Mouse (Mus musculus) skeletal muscle tissue, adult 2 months (tissue): ENCODE measurements at regions not wholly inside any gene's neighbourhood (a gene's known extent, or its start where the extent isn't known, plus 50 kb on each side); places are given as distances from the start of the nearest gene placed in this dataset.
A peak's percentile ranks its signal among the peaks of the same experiment; 100 is the strongest.

ENCODE experiments used
- DNase-seq: peaks from one replicate; pipeline ENCODE4 v3.0.0-alpha.2; 2012; ENCODE audit warnings: low read depth, low spot score

DNA sequence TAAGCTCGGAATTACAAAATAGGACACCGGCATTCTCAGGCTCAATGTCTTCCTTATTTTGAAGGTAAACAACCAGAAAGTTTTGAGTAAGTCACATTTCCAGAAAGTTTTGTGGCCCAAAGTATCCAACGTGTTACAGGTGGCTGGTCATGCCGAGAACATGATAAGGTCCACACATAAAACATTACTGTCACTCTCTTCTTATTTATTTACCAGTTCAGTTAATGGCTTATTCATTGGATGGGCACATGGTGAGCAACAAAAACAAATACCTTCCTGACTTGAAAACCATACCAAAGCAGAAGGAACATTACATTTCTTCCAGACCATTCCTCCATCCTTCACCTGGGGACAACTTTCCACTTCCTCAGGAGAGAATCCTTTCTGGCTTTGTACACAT is 345.5 kb upstream of the Arid1b start:
- DNase-seq: no peak

DNA sequence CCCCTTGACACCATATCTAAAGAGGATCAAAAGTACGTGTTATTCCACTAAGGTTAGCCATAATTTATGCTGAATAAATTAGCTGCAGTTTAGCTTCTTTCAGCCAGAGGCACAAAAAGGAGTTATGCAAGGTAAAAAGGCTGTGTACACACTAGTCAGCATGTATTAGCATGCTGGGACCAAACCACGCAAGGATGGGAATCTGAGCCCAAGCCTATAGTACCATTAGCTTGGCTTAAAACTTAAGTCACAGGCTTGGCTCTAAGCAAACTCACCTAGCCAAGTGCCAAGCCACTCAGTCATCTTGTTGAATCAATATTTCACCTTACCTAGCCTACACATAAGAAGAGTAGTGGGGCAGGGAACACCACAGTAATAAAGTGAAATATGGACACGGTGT is 339.9 kb upstream of the Arid1b start:
- DNase-seq: no peak

DNA sequence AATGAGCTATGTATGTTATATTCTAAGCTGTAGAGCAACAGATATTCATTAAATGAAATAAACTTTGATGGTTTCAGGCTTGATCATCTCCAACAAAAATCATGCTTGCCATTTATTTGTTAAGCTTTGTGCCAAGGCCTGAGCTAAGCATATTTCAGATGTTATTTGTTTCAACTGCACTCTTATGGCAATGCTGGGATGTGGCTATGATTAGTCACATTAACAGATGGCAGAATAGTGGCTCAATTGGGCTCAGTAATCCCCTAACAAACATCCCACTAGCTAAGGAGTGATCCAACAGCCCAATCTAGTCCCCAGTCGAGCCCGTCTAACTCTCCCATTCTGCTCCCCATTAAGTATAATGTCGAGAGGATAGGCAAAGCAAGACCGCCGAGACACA is 332.1 kb upstream of the Arid1b start:
- DNase-seq: no peak

DNA sequence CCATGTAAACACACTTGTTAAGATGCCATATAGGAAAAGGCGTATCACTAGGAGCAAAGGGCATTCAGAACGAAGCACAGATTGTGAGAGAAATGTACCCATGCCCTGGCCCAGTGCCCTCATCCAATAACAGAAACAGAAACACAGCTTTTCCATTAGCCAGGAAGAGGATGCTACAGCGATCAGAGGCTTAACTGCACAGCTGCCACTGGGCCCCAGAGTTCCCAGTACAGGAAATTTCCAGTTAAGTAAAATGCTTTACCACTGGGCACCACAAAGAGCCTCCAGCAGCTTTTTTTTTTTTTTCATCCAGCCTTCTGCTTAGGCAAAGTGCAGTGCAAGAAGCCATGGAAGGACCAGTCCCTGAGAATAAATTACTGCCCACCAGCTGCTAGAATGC is 325.6 kb upstream of the Arid1b start:
- DNase-seq: no peak

DNA sequence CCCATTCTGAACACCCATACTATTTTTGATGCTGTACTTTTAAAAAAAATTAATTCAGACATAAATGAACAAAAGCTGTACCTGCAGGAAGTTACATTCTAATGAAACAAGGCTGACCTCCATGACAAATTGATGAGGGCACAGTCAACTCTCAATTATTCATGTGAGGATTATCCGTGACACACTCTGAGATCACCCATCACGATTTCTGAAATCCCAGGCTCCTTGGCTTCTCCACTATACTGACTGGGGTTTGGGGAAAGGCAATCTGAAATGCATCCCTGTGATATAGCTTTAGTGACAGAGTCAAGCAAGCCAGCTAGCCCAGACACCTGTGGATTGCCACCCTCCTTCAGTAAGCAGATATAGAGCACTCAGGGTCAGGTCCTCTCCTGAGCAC is 320.9 kb upstream of the Arid1b start:
- DNase-seq: no peak

DNA sequence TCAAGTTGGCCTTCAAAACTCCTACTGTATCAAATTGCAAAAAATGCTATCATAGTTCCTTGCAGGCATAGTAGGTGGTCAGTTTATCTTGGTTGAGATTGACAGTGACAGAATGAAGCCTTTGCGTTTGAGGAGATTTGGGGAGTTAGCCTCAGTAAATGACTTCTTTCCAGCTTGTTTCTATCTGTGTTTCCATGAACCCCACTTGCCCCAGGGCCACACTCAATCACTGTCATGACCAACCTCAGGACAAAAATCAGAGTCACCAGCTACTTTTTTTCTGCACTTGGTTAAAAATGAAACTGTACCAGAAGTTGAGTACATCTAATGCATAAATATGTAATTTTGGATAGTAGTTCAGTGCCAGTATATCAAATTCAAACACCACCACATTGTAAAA is 287.7 kb upstream of the Arid1b start:
- DNase-seq: no peak

DNA sequence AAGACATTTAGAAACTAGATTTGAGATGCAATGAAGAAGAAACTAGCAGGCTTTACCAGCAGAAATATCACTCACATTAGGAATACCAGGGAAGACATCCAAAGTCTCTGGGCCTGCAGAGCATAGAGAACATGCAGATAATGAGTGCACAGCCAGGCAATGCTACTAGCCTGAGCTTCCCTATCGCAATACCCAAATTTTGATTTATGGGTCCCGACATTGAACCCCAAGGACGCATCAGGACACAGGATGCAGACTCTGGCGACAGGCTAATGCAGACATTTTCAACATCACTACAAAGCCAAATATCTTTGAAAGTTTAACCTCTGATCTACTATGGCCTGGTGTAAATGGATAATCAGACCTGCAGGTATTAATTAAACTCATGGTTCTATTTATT is 273.1 kb upstream of the Arid1b start:
- DNase-seq: no peak

DNA sequence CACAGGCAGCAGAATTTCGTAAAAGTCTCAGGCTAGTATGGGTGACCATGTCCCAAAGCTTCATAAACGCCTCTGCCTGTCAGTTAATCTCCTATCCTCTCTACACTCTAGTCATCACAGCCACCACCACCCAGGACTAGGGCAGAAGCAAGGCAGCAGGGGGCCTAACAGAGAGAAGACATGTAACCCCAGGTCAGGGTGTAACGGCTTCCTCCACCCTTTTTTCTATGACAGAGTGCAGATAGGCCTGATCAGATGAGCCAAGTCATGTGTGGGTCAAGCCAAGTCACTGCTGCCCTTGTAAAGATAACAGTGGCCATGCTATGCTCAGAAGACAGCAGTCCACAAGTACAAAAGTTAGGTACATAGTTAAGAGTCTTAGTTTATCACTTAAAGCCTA is 270.1 kb upstream of the Arid1b start:
- no peak for DNase-seq

DNA sequence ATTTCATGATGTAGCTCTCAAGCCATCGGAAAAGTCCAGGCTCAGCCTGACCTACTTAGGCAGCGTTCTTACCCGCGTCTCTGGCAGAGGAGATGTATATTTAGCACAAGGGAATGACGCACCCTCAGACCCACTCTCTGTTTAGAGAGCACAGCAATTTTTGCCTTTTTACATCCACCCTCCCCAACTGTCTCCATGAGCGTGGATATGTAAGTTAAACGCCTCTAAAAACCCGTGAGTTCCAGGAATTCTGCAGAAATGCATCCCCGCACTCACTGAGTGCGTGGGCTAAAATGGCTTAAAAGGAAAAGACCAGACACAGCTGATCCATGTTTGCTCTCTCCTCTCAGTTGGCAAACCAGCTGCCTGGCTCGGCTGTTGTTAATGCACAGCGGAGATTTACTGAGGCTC is 267.8 kb upstream of the Arid1b start:
- peak; percentile 33 for DNase-seq

DNA sequence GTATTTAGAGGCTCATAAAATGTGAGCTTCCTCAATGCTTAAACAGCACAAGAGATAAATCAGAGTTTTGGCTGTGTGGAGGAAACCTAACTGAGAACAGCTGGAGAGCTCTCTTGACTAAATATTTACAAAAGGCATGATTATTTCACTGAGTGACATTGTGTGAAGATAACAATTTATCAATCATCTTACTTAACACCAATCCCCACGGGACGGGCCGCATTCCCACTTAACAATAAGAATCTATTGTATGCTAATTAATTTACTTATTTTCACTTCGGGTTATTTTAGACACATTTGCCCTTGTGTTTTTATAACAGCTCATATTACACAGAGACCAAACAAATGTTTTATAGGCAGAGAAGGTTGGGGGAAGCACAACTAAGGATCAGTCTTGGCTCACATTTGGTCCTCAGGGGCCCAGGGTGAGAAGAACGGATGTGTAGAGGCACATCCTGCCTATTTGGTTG is 259.7 kb upstream of the Arid1b start:
- peak; percentile 41 for DNase-seq

DNA sequence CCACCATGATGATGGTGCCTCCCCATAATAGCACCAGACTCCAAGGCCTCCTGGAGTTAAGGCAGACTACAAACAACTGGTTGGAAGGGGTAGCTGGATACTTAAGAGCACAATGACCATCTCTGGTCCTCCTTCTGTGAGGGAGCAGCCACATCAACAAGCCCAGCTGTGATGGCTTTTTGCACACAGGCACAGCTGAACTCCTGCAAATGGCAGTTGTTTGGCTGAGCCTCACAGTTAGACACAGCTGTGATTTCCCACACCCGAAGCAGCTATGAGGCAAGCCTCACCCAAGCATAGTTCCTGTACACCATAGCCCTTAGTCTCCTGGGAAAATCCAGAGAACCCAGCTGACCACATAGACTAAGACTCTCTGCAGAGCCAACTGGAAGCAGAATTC is 258.9 kb upstream of the Arid1b start:
- DNase-seq: peak; percentile 83

DNA sequence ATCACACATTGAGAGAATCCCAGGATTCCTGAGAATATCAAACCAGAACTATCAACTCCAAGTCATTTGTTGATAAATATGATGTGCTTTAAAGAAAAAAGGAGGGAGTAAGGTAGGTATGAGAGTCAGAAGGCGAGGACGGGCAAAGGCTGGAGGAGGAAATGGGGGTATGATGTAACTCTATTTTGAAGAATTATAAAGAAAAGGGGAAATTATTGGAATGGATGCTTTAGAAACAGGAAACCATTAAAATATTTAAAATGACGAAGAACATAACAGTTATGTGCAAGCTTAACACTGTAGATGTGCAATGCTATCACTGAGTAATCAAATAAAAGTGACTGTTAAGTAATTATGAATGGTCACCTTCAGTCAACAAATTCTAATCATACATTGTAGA is 257.4 kb upstream of the Arid1b start:
- DNase-seq: no peak

DNA sequence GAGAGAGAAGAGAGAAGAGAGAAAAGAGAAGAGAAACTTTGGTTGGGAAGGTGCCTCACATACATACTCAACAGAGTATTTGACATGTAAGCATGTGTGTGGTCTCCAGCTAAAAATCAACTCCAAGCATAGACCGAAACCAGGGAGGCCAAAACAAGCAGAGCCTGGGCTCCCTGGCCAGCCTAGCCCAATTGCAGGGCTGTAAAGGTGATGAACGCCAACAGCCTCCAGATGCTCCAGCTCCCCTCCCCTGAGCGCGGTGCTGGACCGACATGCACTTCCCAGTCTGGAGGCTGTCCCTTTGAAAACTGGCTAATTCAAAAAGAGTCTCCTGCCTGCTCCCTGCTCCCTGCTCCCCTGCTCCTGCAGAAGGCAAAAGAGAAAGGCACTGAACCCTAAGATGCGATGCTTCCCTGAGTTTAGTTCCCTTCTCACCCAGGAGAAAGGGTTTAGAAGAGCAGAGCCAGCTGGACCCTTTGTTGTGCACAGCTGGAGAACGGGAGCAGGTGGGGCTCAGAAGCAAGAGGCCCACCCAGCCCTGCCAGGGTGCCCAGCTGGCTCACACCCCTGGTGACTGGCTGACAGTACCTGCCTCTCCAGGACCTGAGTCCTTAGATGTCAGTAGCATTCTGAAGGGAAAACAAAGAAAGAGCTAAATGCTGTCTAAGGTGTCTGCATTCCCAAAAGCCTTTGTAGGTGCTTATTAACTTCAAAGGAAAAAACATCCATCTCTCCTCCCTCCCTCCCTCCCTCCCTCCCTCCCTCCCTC is 255.2 kb upstream of the Arid1b start:
- no peak for DNase-seq

DNA sequence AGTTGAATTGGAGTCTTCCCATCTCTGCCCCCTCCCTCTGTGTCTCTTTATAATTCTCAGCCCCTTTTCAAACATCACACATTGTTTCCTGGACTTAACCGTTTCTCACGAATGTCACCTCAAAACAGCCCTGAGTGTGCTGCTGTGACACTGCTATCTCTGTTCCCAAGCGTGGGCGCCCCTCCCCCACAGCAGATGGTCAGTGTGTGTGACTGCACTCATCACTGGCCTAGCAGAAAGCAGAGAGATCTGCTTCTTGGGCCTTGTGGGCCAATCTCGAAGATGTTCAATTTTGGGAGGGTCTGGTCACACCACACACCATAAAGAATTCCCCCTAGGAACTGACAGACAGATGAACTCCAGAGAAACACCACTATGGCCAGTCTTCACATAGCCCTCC is 253.3 kb upstream of the Arid1b start:
- no peak for DNase-seq

DNA sequence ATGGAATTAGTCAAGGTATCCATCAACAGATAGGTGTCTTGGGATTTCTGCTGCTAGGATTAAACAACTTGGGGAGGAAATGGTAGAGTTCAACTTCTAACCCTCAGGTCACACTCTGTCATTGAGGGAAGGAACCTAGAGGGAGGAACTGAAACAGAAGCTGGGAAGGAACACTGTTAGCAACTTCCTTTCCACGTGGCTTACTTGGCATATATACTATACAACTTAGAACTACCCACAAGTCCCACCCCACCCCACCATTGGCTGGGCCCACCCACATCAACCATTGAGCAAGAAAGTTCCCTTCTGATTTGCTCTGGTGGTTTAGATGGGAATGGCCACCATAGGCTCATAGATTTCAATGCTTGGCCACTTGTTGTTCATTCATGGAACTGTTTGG is 251.8 kb upstream of the Arid1b start:
- no peak for DNase-seq

DNA sequence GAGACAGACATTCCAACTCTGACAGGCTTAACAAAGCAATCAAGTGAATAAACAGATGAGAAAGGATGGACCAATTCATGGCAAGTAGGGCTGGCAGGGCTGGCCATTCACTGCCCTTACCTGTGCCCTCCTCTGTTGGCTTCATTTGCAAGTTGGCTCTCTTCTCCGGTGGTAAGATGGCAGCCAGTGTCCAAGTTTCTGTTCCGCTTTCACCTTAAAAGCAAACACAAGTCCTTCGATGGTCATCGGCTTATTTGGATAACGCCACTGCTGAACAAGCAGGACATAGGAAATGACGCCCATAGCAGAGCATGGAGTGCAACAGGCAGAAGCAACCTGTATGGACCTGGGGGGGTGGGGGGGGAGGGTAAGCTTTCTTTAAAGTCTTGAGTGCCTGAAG is 231.2 kb upstream of the Arid1b start:
- DNase-seq: no peak

DNA sequence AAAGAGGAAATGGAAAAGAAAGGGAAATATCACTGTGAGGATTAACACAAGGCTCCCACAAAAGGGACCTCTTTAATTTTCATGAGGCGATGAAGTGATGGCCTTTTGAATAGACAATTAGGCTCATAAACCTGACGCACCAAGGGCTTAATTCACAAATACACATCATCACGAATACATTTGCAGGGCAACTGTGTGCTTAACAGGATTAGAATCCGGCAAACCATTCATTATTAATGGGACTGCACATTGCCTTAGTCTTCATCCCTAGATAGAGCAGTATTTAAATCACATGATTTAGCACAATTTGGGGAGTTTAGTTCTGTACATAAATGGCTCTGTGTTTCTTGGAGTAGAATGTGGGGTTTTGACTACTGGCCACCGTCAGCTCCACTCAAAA is 228.4 kb upstream of the Arid1b start:
- DNase-seq: no peak

DNA sequence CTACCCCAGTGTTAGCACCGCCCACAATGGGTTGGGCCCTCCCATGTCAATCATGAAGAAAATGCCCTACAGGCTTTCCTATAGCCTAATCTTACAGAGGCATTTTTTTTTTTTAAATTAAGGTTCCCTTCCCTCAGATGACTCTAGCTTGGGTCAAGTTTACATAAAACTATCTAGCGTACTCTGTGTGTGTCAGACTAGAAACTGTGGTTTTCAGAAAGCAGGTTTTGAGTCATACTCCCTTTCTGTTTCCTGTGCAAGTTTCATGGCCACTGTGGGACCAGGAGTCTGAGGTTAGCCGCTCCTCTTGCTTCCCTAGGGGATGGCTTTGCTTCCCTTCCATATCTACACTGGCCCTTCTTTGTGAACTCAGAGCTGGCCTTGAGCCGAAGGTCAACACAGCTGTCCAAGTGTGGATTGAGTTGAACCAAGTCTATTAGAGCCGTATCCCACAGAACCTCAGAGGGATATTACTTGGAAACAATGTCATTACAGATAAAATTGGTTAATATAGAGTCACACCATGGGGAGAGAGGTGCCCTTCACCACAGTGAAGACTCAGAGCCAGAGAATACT is 226.1 kb upstream of the Arid1b start:
- peak; percentile 40 for DNase-seq

DNA sequence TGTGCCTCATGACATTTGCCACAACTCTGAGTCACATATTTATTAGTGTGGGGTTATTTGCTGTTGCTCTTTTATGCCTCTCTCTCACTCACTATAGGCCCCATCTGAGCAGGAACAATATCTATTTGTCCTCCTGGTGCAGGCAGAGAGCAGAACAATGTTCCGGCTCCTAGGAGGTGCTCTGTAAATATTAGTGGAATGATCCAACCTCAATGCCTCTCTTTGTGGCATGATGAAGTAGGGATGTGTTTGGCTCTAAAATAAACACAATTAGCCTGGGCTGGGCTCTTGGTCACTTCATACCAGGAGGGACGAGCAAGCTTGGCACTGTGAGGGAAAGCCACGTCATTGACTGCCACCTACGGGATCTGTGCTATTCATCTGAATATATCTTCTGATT is 224.8 kb upstream of the Arid1b start:
- DNase-seq: no peak

DNA sequence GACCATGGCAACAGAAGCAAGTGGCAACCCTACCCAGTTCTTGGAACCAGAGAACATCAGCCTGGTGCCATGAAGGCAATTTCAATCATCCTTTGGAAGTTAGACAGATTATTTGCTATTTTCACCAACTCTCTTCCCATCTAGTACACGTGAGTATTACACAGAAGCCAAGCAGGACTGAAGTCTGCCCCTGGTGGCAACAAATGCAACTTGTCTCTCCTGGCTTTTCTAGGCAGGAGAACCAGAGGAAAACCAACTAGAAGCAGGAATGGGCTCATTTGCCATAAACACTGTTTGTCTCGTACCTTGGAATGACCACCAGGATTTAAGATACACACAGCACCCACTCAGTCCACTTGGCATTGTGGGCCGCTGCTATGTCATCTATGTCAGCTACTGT is 224.1 kb upstream of the Arid1b start:
- DNase-seq: no peak

DNA sequence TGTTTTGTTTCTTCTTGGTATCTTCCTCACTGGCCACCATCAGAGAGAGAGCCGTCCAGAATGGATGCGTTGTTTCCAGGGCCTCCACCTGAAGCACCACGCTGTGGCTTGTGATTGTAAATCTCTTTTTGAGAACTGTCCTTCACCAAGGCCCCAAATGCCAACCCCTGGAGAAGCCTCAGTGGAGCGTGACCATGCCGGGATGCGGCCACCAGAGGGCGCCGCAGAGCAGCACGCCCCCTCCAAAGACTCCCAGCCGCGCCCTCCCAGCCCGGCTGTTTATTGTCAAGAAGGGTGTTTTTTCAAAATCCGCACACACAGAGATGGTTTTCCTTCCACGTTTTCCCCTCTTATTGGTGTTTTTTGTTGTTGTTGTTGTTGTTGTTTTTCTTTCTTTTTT is 216.0 kb upstream of the Arid1b start:
- peak; percentile 53 for DNase-seq

DNA sequence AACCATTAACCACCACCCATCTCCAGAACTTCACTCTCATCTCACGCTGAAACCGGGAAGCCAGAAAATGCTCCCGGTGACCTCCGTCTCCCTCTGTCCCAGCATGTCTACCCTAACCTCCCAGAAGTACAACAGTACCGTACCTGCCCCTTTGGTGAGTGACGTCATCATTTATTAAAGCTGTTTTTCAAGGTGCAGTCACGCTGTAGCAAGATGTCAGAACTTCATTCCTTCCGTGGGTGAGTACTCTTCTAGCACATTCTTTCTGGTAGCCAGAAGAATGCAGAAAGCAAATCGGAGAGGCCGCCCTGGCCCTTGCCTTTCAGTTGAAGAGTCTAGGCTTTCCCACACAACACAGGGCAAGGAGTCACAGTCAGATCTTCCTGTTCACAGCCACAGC is 215.1 kb upstream of the Arid1b start:
- DNase-seq: no peak

DNA sequence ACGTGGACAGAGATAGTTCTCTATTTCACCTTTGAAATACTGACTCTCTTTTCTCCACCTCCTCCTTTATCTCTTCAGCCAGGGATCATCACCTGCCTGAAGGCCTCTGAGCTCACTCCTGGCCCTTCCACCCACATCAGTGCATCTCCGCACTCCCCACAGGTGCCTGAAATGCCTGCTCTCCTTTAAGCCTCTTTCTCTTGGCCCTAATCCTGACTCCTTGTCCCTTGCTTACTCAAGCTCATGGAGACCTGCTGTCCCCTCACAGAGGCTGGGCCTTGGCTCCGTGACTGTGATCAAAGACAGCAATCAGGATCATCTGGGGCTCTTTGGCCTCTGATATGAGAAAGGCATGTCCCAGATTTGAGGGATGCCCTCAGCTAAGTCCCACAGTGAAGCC is 212.5 kb upstream of the Arid1b start:
- DNase-seq: no peak

DNA sequence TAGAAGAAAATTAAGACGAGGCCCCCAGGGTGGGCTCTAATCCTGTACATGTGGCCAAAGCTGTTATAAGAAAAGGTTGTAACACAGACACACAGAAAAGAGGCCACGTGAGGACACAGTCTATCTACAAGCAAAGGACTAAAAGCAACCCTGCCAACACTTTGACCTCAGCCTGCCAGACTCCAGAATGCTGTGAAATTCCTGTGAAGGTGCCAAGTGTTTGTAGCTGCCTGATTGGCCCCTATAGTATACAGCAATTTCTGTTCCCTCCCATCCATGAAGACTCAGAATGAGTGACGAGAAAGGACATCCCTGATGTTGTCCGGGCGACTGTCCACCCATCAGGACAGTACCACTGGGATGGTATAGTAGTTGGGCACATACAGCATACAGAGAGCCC is 209.8 kb upstream of the Arid1b start:
- peak; percentile 47 for DNase-seq
